Mouse (Mus musculus): ENCODE measurements around the gene Cdip1.

DNA sequence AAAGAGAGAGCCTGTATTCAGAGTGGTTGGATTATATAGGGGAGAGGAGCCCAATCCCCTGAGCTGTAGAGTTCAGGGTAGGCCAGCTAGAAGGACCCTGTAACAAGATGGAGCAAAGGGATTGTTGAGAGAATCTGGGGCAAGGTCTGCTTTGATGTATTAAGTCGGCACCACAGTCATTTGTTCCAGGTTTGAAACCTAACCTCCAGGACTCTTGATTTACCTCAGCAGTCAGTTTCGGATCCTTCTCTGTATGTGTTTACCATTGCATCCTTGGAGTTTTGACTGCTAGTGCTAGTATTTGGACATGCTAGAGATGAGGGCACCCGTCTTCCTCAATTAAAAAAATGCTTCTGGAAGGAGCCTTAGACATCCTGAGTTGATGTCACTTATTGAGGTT, 37.9 kb downstream of the Cdip1 start:
- TF ChIP-seq CTCF (conservative IDR thresholded peaks at IDR 0.05; ENCODE audit: low read length): no peak
- no peak for TF ChIP-seq POU5F1 (IDR thresholded peaks at IDR 0.05; ENCODE audit: borderline replicate concordance, low read length)
- no peak for TF ChIP-seq NANOG (IDR thresholded peaks at IDR 0.05; ENCODE audit: borderline replicate concordance, low read length)

Measured in E14TG2a.4 (cell line).